Mouse (Mus musculus) midbrain, embryonic 12.5 days (tissue): ENCODE data around the gene Rita1. TPM values are rescaled to one million over a fixed set of nuclear protein-coding genes. Genes with fewer than 3 reads are reported as not detected.
A peak's percentile ranks its signal among the peaks of the same experiment; 100 is the strongest.

Experiments
- ATAC-seq: fragments of 200-750 bp; cut with Nextera tagmentation; 2 replicates; pipeline ENCODE4 v1.8.0; 2017; ENCODE audit warnings: low read depth, moderate TSS enrichment, moderate library complexity; ENCODE audit not compliant: low FRiP score
- H3K27ac ChIP-seq: fragments of 300-500 bp; sonication (generic); replicated peaks from 2 replicates; pipeline ENCODE4 v1.5.1; 2016; ENCODE audit warnings: mild to moderate bottlenecking
- H3K27me3 ChIP-seq: fragments of 300-500 bp; sonication (generic); 2 replicates; pipeline ENCODE4 v1.6.1; 2016; ENCODE audit warnings: mild to moderate bottlenecking
- H3K36me3 ChIP-seq: fragments of 300-500 bp; sonication (generic); 2 replicates; pipeline ENCODE4 v1.6.1; 2016
- H3K4me1 ChIP-seq: fragments of 300-500 bp; sonication (generic); 2 replicates; pipeline ENCODE4 v1.6.1; 2016
- H3K4me2 ChIP-seq: fragments of 300-500 bp; sonication (generic); replicated peaks from 2 replicates; pipeline ENCODE4 v1.6.1; 2016; ENCODE audit warnings: mild to moderate bottlenecking, moderate library complexity
- H3K4me3 ChIP-seq: fragments of 300-500 bp; sonication (generic); 2 replicates; pipeline ENCODE4 v1.5.1; 2016; ENCODE audit warnings: mild to moderate bottlenecking
- H3K9ac ChIP-seq: fragments of 300-500 bp; sonication (generic); replicated peaks from 2 replicates; pipeline ENCODE4 v1.6.1; 2016; ENCODE audit warnings: mild to moderate bottlenecking, moderate library complexity
- H3K9me3 ChIP-seq: fragments of 300-500 bp; sonication (generic); 2 replicates; pipeline ENCODE4 v1.6.1; 2016; ENCODE audit warnings: mild to moderate bottlenecking
- WGBS: fragments of 180-500 bp; shearing (Covaris S2); methylation state at CpG from one replicate; pipeline ENCODE4 v1.1.7; 2016; 5-methylcytosine and 5-hydroxymethylcytosine counted together
- polyA plus RNA-seq: library from polyadenylated mRNA; unstranded; fragments of >200 nt; fragmentation: Nextera tagmentation; extraction: Ambion mirVana; gene quantifications from 2 replicates; pipeline ENCODE4 v1.2.1, GENCODE M21; 2016

The Rita1 gene
- polyA plus RNA-seq, 1 experiment from 2014 or later, result 16.0 TPM

GRCm38 (mm10) chr5:120566681-120567252 lies 45.6 kb downstream of the Rita1 start:
- no peak for ATAC-seq
- Histone ChIP-seq H3K4me2 (peak overlapping the region; percentile 16), H3K4me1 (peaks cover 74% of the 10 kb centered on the region), H3K4me3 (no peak overlapping the region), H3K27me3 (no peaks in the 10 kb centered on the region), H3K9me3 (no peaks in the 10 kb centered on the region), H3K27ac (peak overlapping the region; percentile 78), H3K9ac (0 out of 2 replicates have a peak overlapping the region, but pooled peaks have one; percentile 20), H3K36me3 (no peaks in the 10 kb centered on the region)
- 58% methylated on average over 9 of the region's 9 CpGs for WGBS

GRCm38 (mm10) chr5:120566101-120566500 lies 46.3 kb downstream of the Rita1 start:
- H3K9ac ChIP-seq, result no peak overlapping the region
- 30% methylated on average over 5 of the region's 5 CpGs for WGBS
- H3K4me1 ChIP-seq, result peaks cover 71% of the 10 kb centered on the region
- H3K36me3 ChIP-seq, result no peaks in the 10 kb centered on the region
- peak overlapping the region; percentile 78 for H3K27ac ChIP-seq
- H3K9me3 ChIP-seq, result no peaks in the 10 kb centered on the region
- H3K4me3 ChIP-seq, result no peak overlapping the region
- H3K27me3 ChIP-seq, result no peaks in the 10 kb centered on the region
- peak; percentile 48 for ATAC-seq
- H3K4me2 ChIP-seq, result no peak overlapping the region

- no peak overlapping the region for H3K9ac ChIP-seq
- 42% methylated on average over 15 of the region's 15 CpGs for WGBS
- peaks cover 73% of the 10 kb centered on the region for H3K4me1 ChIP-seq
- H3K4me2 ChIP-seq, result no peak overlapping the region
- H3K27ac ChIP-seq, result peak overlapping the region; percentile 78
- H3K36me3 ChIP-seq, result no peaks in the 10 kb centered on the region
- no peaks in the 10 kb centered on the region for H3K9me3 ChIP-seq
- no peak for ATAC-seq
- no peak overlapping the region for H3K4me3 ChIP-seq
- H3K27me3 ChIP-seq, result no peaks in the 10 kb centered on the region
Observed at GRCm38 (mm10) chr5:120565171-120565905, 47.1 kb downstream of the Rita1 start.

GRCm38 (mm10) chr5:120563914-120564311 lies 48.5 kb downstream of the Rita1 start:
- H3K27me3 ChIP-seq, result no peaks in the 10 kb centered on the region
- peaks cover 79% of the 10 kb centered on the region for H3K4me1 ChIP-seq
- no peak overlapping the region for H3K9ac ChIP-seq
- no peaks in the 10 kb centered on the region for H3K9me3 ChIP-seq
- ATAC-seq, result no peak
- no peak overlapping the region for H3K4me3 ChIP-seq
- no peaks in the 10 kb centered on the region for H3K36me3 ChIP-seq
- peak overlapping the region; percentile 46; the same call in 1 of the 2 replicates for H3K27ac ChIP-seq
- WGBS, result 46% methylated on average over 4 of the region's 4 CpGs
- no peak overlapping the region for H3K4me2 ChIP-seq

- Histone ChIP-seq H3K36me3 (no peaks in the 10 kb centered on the region), H3K4me2 (no peak overlapping the region), H3K9ac (no peak overlapping the region), H3K4me3 (no peak overlapping the region), H3K27me3 (no peaks in the 10 kb centered on the region), H3K9me3 (no peaks in the 10 kb centered on the region), H3K4me1 (peaks cover 79% of the 10 kb centered on the region), H3K27ac (peak overlapping the region; percentile 56)
- WGBS, result 60% methylated on average over 28 of the region's 28 CpGs
- ATAC-seq, result no peak
Observed at GRCm38 (mm10) chr5:120562956-120563913, 49.2 kb downstream of the Rita1 start.

GRCm38 (mm10) chr5:120560616-120561311 lies 51.6 kb downstream of the Rita1 start:
- 17% methylated on average over 16 of the region's 16 CpGs for WGBS
- Histone ChIP-seq H3K4me1 (peaks cover 54% of the 10 kb centered on the region), H3K9ac (no peak overlapping the region), H3K36me3 (peaks cover 3% of the 10 kb centered on the region), H3K27me3 (no peaks in the 10 kb centered on the region), H3K9me3 (no peaks in the 10 kb centered on the region), H3K4me3 (no peak overlapping the region), H3K27ac (peak overlapping the region; percentile 66), H3K4me2 (peak overlapping the region; percentile 16; the same call in 1 of the 2 replicates)
- peak; percentile 73 for ATAC-seq

- Histone ChIP-seq H3K27me3 (no peaks in the 10 kb centered on the region), H3K9ac (0 out of 2 replicates have a peak overlapping the region, but pooled peaks have one; percentile 20), H3K4me1 (peaks cover 48% of the 10 kb centered on the region), H3K9me3 (no peaks in the 10 kb centered on the region), H3K27ac (peak overlapping the region; percentile 66), H3K4me2 (no peak overlapping the region), H3K36me3 (peaks cover 8% of the 10 kb centered on the region), H3K4me3 (no peak overlapping the region)
- WGBS, result 73% methylated on average over 9 of the region's 9 CpGs
- ATAC-seq, result no peak
Observed at GRCm38 (mm10) chr5:120560129-120560615, 52.2 kb downstream of the Rita1 start.

GRCm38 (mm10) chr5:120558762-120559161 lies 53.6 kb downstream of the Rita1 start:
- Histone ChIP-seq H3K9me3 (no peaks in the 10 kb centered on the region), H3K4me2 (no peak overlapping the region), H3K27ac (no peak overlapping the region), H3K9ac (no peak overlapping the region), H3K27me3 (no peaks in the 10 kb centered on the region), H3K4me1 (peaks cover 36% of the 10 kb centered on the region), H3K4me3 (no peak overlapping the region), H3K36me3 (peaks cover 20% of the 10 kb centered on the region)
- ATAC-seq, result no peak
- WGBS, result 81% methylated on average over 14 of the region's 14 CpGs

- Histone ChIP-seq H3K27ac (no peak overlapping the region), H3K4me1 (peaks cover 29% of the 10 kb centered on the region), H3K9me3 (no peaks in the 10 kb centered on the region), H3K4me2 (no peak overlapping the region), H3K36me3 (peaks cover 27% of the 10 kb centered on the region), H3K9ac (no peak overlapping the region), H3K27me3 (no peaks in the 10 kb centered on the region), H3K4me3 (no peak overlapping the region)
- WGBS, result 76% methylated on average over 8 of the region's 8 CpGs
- no peak for ATAC-seq
Observed at GRCm38 (mm10) chr5:120558041-120558440, 54.3 kb downstream of the Rita1 start.

- 89% methylated on average over 24 of the region's 24 CpGs for WGBS
- Histone ChIP-seq H3K9ac (no peak overlapping the region), H3K4me1 (peaks cover 21% of the 10 kb centered on the region), H3K27ac (no peak overlapping the region), H3K4me2 (no peak overlapping the region), H3K27me3 (no peaks in the 10 kb centered on the region), H3K4me3 (no peak overlapping the region), H3K36me3 (peaks cover 37% of the 10 kb centered on the region), H3K9me3 (no peaks in the 10 kb centered on the region)
- ATAC-seq, result no peak
Observed at GRCm38 (mm10) chr5:120555871-120556270, 56.5 kb downstream of the Rita1 start.

GRCm38 (mm10) chr5:120550673-120551072 lies 61.7 kb downstream of the Rita1 start:
- H3K9me3 ChIP-seq, result no peaks in the 10 kb centered on the region

More at GRCm38 (mm10) chr5:120550673-120551072, 61.7 kb downstream of the Rita1 start:
- Histone ChIP-seq H3K9ac (no peak overlapping the region), H3K4me2 (no peak overlapping the region), H3K4me3 (no peak overlapping the region), H3K27ac (no peak overlapping the region), H3K27me3 (no peaks in the 10 kb centered on the region), H3K36me3 (peaks cover 37% of the 10 kb centered on the region), H3K4me1 (no peaks in the 10 kb centered on the region)
- ATAC-seq, result no peak
- WGBS, result 96% methylated on average over 5 of the region's 5 CpGs
